Mouse (Mus musculus): ENCODE data around the gene Phgr1.

Phgr1 gene

DNA sequence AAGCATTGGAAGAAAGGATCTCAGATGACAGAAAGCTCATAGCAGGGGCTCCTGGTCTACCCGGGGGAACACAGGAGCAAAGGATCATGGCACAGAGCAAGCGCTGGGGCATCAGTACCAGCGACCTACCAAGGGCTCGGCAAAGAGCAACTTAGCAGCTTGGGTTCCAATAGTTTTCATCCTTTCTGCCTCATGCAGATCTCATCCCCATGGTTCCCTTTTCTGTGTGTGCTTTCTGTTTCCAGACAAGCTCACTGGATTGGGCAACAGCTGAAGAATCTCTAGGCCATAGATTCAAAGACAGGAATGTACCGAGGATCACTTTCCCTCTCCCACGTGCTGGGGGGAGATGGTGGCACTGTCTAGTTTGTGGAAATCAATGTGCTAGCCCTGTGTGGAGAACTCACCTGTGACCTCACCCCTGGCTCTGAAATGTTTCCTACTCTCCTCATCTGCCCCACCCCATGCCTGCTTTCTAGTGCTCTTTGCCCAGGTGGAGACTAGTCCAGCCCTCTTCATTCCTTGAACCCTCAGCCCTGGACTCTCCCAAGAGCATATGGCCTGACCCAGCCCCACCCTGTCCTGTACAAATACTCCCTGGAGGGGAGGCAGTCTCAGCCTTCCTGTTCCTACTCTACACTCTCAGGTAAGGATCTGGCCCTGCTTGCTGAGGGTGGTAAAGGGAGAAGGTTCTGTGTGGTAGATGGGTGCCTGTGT lies at the start of gene Phgr1:
Phgr1 (plus strand) TSS at position 612 of the 717 bp plus-strand sequence.
- DNase-seq, result no peak

- DNase-seq, result no peak
These were observed 48.7 kb upstream of the Phgr1 start for GRCm38 (mm10) chr2:118723693-118724486.

DNA sequence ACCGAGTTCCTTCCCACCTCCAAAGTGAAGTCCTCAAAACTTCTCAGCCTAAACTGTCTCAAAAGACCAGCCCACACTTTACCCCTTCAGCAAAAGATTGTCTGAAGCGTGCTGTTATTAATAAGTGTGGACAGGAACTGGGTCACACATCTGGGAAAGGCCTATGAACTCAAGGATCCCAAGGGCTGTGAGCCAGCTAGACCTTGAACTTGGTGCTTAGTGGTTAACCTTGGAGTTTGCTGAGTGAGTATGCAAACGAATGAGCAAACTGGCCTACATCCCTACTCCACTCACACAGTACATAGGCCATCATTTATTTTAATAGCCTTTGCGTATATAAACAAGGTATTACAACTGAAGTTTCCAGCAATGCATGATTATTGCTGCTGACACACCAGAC lies 47.1 kb upstream of the Phgr1 start:
- no peak for DNase-seq

DNA sequence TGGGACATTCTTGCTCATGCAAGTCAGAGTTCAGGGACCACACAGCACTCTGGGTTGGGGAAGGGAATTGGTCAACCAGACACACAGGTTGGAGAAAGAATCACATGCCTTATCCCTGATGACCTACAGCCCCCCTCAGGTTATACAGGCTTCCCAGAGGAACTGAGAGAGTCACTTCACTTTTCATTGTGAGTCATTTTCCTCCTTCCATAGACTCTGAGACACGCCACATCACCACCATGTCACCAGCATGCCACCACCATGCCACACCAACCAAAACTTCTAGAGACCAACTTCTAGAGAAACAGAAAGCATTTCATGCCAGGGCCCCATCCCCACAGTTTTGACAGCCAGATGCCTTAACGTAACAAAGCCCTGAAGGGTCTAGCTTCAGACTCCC lies 45.7 kb upstream of the Phgr1 start:
- DNase-seq, result no peak

DNA sequence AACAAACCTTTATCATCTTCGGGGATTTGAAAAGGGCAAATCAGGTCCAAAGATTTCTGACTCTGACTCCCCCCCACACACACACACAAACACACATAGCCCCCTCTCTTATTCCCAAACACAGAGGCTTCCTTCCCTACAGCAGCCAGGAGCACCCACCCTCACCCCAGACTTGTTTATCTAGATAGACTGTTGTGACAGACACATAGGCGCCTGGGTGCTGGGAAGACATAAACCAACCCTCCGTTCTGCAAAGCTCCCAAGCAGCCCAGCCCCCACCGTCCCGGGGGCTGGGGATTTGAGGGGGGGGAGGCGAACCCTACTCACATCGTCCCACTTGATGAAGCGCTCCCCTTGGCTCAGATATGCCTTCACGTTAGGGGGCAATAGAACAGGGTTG lies 44.7 kb upstream of the Phgr1 start:
- DNase-seq, result no peak

- no peak for DNase-seq
These were observed 44.2 kb upstream of the Phgr1 start, which contains the start of gene Plcb2 for GRCm38 (mm10) chr2:118728337-118728736. Plcb2 (minus strand) TSS chr2:118728438.

DNA sequence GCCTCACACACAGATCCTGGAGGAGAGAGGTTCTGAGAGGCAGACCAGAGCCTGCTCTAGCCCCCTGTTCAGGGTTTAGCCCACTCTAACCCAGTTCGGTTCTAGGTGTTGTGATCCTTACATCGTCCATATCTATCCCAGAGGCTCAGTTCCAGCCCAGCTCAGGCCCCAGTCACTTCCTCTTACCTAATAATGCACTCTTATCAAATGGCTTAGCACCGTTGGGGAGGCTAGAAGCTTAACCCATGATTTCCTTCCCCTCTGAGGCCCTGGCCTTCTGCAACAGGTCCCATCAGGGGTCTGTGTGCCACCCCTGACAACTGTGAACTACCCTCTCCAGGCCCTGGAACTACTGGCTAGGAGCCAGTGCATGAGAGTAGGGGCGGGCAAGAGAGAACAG lies 43.4 kb upstream of the Phgr1 start:
- no peak for DNase-seq

- DNase-seq, result no peak
These were observed 42.5 kb upstream of the Phgr1 start for GRCm38 (mm10) chr2:118729816-118730621.

DNA sequence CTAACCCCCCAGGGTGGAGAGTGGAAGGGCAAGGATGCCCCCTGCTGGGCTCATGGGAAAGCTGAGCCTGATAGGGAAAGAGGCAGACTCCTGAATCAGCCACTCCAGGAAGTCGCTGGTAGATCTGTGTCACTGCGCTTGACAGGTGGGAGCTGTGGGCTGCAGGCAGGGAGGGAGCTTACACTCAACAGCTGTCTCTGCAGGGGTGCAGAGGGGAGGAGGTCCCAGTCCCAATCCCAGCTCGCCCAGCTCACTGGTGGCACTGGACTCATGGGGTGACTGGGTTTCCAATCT lies 42.0 kb upstream of the Phgr1 start:
- peak; percentile 86 for DNase-seq

DNA sequence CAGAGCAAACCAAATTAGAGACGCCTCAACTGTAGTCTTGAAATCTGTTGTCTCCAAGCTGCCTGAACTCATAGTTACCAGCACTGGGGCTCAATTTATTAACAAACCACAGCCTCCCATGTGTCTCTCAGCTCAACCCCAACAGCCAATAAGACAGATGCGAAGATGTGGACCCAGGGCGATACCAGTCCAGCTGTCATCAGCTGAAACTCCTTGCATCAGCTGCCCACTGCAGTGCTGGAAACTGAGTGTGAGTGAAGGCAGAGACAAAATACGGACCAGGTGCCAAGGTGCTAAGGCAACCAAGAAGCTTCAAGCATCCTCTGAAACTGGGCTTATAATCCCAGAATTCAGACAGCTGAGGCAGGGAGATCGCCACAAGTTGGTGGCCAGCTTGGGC lies 40.6 kb upstream of the Phgr1 start:
- no peak for DNase-seq

DNA sequence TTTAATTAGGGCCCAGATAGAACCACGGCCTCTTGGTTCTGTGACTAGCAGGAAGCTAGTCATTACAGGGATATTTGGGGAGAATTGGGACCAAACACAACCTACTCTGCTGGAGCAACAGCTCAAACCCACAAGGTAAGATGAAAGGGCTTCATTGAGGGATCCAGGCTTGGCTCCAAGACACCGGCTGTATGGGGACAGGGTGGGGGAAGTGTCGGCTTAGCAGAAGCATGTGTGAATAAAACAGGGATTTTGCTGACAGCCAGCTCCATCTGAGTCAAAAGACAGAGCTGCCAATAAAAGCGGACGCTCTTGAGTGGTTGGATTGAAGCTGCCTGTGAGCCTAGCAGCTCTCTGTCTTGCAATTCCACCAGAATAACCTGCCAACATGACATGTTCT lies 39.2 kb upstream of the Phgr1 start:
- no peak for DNase-seq

DNA sequence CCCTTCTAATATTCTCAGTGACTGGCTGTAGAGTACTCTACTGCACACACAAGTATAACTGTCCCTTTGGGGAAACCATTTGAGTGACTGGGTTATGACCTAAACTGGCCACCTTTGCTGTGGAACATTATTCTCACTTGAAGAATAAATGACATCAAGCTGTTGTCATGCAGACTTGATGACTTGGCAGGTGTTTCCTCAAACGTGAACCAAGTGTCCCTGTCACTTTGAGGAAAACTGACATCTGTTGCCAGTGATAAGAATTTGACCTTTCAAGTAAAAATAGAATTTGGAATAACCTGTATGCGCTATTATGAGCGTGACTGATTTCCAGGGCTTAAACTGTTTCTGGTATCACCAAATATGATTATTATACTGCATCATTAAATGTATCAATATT lies 32.2 kb upstream of the Phgr1 start:
- no peak for DNase-seq

- no peak for DNase-seq
These were observed 31.4 kb upstream of the Phgr1 start for GRCm38 (mm10) chr2:118741183-118741582.

DNA sequence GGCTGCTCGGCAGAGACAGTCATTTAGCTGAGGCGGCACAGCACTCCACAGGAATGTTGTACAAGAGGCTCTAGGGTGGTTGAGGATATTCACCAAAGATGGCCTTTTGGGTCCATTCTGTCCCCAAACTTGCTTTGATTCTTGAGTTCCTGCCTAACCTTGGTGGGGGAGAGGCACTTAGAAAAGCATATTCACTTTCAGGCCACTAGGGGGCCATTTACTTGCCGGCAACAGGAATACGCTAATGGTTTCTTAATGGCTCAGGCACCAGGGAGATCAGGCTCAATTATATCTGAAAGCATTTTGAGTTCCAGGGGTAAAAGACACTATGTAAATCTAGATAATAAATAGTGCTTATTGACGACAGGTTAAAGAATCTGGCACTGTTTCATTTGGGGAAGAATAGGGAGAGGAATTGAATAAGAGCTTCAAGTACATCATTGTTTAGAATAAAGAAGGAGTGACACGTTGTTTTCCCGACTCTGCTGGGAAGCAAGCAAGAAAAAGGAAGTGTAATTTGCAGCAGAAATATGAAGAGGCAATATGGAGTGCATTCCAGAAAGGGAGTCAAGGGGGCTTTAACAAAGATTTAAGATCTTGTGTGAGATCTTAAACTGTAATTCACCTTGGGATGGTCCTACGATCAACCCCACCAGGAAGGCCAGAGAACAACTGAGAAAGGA lies 29.2 kb upstream of the Phgr1 start:
- DNase-seq, result no peak

DNA sequence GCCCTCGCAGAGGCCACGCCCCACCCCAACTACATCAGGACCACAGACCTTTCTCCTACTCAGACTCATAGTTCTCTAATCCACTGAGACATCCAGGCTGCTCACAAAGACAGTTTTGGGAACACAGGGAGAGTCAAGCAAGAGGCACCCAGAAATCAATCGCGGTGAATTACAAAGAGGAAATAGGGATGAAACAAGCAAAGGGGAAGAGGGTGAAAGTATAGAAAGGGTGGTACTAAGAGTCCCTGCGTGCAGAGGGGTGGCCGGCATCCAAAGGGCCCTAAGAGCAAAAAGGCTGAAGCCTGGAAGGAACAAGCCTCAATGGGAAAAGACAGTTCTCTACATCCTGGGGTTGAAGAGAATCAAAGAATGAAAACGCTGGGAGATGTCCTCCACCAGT lies 27.9 kb upstream of the Phgr1 start:
- no peak for DNase-seq

DNA sequence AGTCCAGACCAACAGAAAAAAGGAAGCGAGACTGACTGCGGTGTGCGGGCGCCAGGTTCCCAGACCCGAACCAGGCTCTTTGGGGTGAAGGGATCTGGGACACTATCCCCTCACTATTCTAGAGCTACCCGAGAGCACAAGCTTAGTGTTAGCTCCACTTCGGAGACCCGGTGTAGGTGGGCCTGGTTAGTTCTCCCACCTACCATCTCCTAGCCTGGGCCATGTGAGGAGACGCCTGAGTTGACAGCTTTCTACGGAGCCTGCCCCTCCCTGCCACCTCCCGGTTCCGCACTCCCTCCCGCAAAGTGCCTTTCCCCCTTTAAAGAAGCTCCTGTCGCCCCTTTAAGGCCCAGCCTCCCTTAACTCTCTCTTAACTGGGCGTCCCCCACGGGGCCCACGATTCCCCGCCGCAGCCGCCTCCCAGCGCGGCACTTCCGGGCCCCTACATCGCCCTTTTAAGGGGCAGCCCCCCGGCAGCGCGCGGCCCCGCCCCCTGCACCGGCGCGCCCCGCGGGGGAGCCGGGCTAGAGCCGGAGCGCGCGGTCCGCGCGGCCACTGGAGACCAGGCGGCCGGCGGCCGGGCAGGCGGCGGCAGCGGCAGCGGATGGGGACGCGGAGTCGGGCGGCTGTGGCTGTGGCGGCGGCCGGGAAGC lies 27.2 kb upstream of the Phgr1 start, which contains the start of gene Inafm2:
Inafm2 (plus strand) TSS at position 527 of the 653 bp plus-strand sequence.
- DNase-seq, result peak; percentile 88

DNA sequence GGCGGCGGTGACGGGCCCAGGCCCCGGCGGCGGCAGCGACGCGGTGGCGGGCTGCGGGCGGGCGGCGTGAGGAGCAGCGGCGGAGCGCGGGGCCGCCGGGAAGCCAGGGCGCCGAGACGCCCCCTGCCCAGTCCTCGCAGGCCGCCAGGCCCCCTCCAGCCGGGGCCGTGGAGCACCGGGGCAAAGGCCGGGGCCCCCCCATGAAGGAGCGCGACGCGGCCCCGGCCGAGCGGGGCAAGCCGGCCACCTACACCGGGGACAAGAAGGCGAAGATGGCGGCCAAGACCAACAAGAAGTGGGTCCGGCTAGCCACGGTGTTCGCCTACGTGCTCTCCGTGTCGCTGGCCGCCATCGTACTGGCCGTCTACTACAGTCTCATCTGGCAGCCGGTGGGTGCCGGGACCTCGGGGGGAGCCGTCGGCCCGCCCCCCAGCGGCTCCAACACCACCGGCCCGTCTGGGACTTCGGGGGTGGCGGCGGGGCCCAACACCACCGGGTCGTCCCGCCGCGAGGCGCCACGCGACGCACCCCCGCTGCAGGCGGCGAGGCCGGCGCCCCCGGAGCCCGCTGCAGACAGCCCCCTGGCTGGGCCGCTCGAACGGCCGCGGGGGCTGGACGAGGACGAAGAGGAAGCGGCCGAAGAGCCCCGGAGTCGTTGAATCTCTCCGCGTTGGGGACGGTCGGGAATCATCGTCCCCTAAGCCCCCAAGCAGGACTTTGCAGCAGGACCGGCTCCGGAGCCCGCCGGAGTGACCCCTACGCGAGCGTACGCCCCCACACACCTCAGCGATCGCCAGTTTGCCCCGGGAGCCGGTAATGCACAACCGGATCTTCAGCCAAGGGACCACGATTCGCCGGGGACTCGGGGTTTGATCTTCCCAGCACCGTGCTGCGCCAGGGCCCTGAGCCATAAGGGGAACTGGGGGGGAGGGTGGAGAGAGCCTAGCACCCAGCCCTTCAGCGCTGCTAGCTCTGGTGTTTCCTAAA lies 26.4 kb upstream of the Phgr1 start:
- DNase-seq, result peak; percentile 40

DNA sequence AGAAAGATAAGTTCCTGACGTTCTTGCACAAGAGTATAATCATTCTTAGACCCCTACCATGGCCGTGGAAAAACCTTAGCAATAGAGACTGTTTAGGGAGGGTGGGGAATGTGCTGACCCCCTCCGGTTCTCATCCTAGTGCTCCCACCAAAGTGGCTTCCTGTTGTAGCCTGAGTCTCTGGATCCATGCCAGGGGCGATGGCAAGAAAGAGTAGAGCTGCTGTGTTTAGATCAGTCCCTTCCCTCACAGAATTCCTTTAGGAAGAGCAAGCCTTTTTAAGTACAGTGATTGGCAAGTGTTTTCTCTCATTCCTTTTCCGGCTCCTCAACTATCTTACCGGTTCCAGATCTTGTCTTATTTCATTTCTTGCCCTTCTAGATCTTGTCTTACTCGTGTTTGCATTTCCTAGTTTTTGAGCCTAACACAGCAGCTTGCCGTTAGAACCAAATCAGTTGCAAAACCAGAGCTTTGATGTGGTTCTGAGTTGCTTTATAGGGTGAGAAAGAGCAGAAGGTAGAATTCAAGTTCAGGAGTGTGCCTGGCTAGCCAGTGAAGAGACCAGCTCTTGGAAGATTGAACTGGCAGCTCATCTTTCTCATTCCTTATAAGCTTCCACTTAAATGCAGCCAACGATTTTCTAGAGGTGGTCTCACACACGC lies 25.1 kb upstream of the Phgr1 start:
- DNase-seq, result no peak

- DNase-seq, result no peak
These were observed 23.2 kb upstream of the Phgr1 start for GRCm38 (mm10) chr2:118749341-118749884.

DNA sequence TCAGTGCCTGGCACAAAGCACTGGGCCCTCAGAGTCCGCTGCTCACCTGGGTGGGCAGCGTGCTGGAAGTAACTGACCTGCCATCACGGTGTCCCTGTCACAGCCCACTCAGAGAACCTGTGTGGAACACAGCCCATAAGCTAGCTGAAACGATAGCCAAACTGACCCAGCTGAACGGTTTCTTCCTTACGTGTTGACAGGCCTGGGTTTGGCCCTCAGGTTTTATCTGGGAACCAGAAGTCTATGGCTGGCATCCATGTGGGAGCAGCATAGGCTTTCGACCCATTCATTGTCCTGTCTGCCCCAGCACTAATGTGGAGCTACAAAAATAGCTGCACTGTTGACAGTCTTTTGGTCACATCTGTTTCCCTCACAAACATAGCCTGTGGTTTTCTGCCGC lies 22.1 kb upstream of the Phgr1 start:
- no peak for DNase-seq
